Mouse (Mus musculus) left cerebral cortex, postnatal 4 days (tissue): Measurements from ENCODE around the gene Lce3a. TPM values are rescaled to one million over a fixed set of nuclear protein-coding genes. Genes with fewer than 3 reads are reported as not detected.

Experiments used
- DNase-seq: peaks from one replicate; pipeline ENCODE4 v3.0.0-alpha.2; 2022
- intact Hi-C: fragments of 180-260 bp; cut with DNase I; formaldehyde crosslinking; loops from one replicate; pipeline ENCODE4 v1.15.1; 2025
- total RNA-seq, 2 experiments: library from RNA; stranded (reverse); gene quantifications; 2 replicates each; pipeline ENCODE4 v1.2.3; 2021

Lce3a gene
- total RNA-seq: not detected

DNA sequence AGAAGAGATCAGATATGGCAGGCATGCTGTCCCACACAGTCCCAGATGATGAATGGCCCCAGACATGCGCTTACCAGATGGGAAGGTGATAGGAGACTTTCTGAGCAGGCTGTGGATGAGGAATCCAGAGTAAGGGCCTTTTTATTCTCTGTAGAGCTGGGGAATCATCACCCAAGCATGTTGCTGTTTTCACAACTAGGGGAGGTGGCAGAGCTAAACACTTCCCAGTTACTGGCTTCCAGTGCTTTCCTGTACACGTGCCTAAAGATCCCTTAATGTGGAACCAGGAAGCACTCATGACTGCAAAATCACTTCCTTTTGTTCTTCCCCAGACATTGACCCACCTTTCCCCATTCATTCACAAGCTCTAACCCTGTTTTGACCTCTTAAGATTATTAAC, at the start of gene Lce3a:
TSS of gene Lce3a (minus strand) at position 101 of the 400 bp plus-strand sequence.
- intact Hi-C loops: no loop called here
- no peak for DNase-seq

DNA sequence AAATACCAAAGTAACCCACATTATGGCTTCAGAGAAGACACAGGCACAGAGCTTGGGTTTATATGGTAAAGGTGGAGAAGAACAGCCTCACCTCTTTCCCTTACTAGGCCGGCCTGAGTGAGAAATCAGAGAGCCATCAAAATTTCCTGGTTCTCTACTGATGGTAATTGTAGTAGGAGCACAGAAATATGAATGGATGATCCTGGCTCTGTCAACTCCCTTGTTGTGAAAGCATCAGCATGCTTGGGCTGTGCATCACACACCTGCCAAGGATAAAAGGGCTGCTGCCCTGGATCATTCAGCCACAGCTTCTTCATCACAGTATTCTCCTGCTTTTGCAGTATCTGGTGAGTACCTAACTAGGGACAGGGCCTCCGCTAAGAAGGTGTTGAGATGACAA, 40.7 kb upstream of the Lce3a start, which contains the start of gene Lce3e:
TSS of gene Lce3e (plus strand) at position 301 of the 400 bp plus-strand sequence.
- intact Hi-C loops: no loop called here
- no peak for DNase-seq

DNA sequence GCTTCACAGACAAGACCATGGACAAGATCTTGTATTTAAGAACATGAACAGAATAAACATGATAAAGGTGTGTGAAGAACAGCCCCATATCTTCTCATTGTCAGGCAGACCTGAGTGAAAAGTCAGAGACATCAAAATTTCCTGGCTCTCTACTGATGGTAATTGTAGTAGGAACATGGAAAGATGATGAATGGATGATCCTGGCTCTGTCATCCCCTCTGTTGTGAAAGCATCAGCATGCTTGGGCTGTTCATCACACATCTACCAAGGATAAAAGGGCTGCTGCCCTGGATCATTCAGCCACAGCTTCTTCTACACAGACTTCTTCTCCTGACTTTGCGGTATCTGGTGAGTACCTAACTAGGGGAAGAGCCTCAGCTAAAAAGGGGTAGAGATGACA, 31.1 kb upstream of the Lce3a start, which contains the start of gene Lce3d:
TSS of gene Lce3d (plus strand) at position 301 of the 400 bp plus-strand sequence.
- no peak for DNase-seq
- intact Hi-C loops: no loop called here

DNA sequence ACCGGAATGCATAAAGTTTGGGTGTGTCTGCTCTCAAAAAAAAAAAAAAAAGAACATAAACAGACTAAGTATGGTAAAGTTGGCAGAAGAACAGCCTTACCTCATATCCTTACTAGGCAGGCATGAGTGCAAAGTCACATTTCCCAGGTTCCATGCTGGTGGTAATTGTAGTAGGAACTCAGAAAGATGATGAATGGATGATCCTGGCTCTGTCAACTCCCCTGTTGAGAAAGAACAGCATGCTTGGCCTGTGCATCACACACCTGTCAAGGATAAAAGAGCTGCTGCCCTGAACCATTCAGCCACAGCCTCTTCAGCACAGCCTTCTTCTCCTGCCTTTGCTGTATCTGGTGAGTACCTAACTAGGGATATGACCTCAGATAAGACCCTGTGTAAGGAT, 18.2 kb upstream of the Lce3a start, which contains the start of gene Lce3c:
TSS of gene Lce3c (plus strand) at position 301 of the 400 bp plus-strand sequence.
- intact Hi-C loops: no loop called here
- DNase-seq: no peak

DNA sequence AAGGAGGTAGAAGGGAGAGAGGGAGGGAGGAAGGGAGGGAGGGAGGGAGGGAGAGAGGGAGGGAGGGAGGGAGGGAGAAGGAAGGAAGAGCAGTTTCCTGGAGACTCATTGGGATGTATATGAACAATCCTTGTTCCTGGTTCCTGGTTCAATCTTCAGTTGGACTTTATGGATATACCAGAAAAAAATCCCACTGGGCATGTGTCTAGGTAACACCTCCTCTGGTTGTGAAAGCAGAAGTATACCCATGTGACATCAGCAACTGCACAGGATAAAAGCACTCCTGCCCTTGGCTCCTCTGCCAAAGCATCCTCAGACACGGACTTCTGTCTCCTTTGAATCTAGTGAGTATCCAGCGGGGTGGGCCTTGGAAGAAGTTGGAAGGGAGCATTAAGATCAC, 6.6 kb upstream of the Lce3a start, which contains the start of gene Lce3b:
TSS of gene Lce3b (plus strand) at position 301 of the 400 bp plus-strand sequence.
- no peak for DNase-seq
- intact Hi-C loops: no loop called here

DNA sequence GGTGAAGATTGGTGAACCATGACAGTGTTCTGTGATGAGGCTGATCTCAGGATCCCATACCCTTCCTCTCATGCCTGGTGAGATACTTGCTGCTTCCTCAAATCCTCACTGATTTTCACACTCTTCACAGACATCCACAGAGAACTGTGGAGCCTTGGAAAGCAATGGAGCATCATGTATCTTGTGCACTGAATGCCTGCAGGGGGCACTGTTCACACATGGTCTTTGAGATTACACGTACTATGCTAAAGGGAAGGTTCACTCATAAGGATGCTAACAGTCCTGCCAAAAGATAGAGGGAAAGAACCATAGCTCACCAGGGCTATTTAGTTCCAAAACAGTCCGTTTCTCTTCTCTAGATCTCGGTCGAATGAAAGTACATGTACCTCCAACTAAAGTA, 5.7 kb downstream of the Lce3a start:
- peak; percentile 18 for DNase-seq
- intact Hi-C loops: no loop called here

DNA sequence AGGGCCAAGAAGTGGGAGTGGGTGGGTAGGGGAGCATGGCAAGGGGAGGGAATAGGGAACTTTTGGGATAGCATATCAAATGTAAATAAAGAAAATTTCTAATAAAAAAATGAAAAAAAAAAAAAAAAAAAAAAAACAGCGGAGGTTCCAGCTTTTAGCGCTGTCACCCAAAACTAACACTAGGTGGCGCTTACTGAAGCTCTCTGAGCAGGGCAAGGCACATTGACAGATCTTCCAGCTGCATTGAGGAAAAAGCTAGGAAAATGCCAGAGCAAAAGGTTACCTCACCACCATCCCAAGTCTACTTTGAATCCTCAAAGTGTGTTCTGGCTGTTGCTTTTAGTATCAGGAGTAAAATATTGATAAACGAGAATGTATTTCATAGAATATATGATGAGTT, 18.5 kb downstream of the Lce3a start:
- intact Hi-C loops: loop anchor here (10.0 kb wide), 1 partner anchor 127 kb away; no protein-coding TSS in a partner anchor
- peak; percentile 23 for DNase-seq

DNA sequence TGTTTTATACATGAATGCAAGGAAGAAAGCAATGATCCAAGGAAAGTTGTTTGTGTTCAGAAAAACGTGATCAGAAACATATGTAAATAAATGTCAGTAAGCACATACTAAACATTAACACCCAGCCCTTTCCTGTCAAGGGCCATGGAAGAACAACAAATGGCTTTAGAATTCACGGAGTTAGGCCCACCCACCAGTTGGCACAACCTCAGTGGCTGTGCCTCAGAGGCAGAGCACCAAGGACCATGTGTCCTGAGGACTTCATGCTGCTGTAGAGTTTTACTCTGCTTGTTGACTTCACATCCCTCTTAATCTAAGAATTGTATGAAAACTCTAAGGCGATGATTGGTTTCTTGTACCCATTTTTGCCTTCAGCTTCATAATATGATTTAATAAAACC, 20.8 kb downstream of the Lce3a start:
- intact Hi-C loops: loop anchor here (10.0 kb wide), 1 partner anchor 130 kb away; no protein-coding TSS in a partner anchor
- no peak for DNase-seq

DNA sequence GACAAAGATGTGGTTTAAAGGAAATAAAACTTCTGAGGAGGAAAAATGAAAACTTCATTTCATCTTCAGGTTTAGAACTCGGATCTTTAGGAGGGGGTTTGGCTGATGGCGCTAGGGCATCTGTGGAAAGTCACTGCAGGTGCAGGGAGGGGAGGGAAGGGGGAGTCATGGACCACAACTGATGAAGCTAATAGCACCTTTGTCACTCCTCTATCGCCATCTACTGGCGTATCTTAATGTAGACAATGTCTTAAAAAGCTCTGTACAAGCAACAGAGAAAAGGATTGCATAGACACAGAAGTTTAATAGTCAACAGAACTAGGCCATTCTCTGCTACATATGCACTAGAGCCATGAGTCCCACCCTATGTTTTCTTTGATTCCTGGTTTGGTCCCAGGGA, 22.4 kb downstream of the Lce3a start:
- intact Hi-C loops: loop anchor here (10.0 kb wide), 1 partner anchor 131 kb away; no protein-coding TSS in a partner anchor
- DNase-seq: peak; percentile 7

DNA sequence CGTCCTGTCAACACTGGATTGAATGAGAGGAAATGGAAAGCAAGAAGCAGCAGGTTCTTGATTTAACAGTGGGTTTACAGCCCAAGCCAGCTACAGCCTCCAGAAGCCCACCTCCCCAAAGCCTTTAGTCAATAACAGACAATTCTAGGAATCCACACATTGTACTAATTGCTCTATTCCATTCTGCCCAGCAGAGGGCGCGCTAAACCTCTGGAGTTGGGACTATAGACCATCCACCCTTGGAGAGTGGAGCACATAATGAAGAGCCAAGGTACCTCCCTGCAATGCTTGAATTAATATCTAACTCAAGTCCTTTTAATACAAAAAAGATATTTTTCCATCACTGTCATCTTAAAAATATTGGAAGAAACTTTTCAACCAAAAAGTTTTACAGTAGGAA, 23.0 kb downstream of the Lce3a start:
- intact Hi-C loops: loop anchor here (10.0 kb wide), 1 partner anchor 132 kb away; no protein-coding TSS in a partner anchor
- peak; percentile 19 for DNase-seq

DNA sequence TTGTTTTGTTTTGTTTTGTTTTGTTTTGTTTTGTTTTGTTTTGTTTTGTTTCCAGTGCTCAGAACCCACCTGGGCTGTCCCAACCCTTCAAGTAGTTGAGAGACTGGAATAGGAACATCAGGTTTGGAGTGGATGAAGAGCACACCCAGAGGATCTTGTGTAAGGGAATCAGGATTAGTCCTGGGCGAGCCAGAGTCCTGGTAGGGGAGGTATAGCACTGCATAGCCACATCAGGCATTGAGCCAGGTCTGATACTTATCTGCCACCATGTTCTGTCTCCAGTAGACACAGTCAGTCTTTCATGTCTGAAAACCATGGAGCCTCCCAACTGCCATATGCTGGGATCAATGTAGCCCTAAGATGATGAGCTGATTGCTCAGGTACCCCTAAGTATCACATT, 31.5 kb downstream of the Lce3a start:
- intact Hi-C loops: loop anchor here (10.0 kb wide), 1 partner anchor 740 kb away; no protein-coding TSS in a partner anchor
- no peak for DNase-seq

DNA sequence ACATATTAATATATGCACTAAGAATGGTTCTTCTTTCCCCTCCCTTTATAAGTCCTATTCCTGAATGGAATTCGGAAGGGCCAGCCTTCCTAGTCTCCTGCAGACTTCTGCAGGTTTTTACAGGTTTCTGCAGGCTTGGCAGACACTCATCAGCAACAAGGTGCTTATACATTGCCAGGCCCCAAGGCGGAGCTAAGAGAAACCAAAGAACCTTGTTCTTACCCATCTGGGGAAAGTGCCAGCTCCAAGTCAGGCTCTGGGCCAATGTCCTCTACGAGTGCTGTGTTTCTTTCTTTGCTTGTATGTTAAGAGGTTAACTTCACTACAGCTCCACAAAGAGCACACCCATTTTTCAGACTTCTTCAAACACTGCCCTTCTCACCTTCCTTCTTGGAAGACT, 32.0 kb downstream of the Lce3a start:
- no peak for DNase-seq
- intact Hi-C loops: loop anchor here (10.0 kb wide), 1 partner anchor 739 kb away; no protein-coding TSS in a partner anchor

Other genes starting within 250 kb of the Lce3a start
- not detected for gene Lce1c, start 247.0 kb downstream of the Lce3a start, total RNA-seq
- gene Lce1d, start 239.0 kb downstream of the Lce3a start, total RNA-seq: not detected
- gene Lce1e, start 217.2 kb downstream of the Lce3a start, total RNA-seq: not detected
- gene Lce1f, start 205.9 kb downstream of the Lce3a start, total RNA-seq: not detected
- gene Gm38119, start 187.1 kb downstream of the Lce3a start, total RNA-seq: not detected
- not detected for gene Lce1g, start 173.9 kb downstream of the Lce3a start, total RNA-seq
- not detected for gene Lce1h, start 161.2 kb downstream of the Lce3a start, total RNA-seq
- not detected for gene Lce1i, start 147.3 kb downstream of the Lce3a start, total RNA-seq
- not detected for gene Lce1j, start 135.7 kb downstream of the Lce3a start, total RNA-seq
- gene Lce1k, start 118.3 kb downstream of the Lce3a start, total RNA-seq: not detected
- not detected for gene Kprp, start 99.0 kb downstream of the Lce3a start, total RNA-seq
- gene Lce1l, start 74.9 kb downstream of the Lce3a start, total RNA-seq: not detected
- gene 2310050C09Rik, start 56.0 kb downstream of the Lce3a start, total RNA-seq: not detected
- gene Lce3b, start 6.7 kb upstream of the Lce3a start, total RNA-seq: not detected
- not detected for gene Lce3c, start 18.3 kb upstream of the Lce3a start, total RNA-seq
- not detected for gene Lce3d, start 31.2 kb upstream of the Lce3a start, total RNA-seq
- not detected for gene Lce3e, start 40.8 kb upstream of the Lce3a start, total RNA-seq
- not detected for gene Lce3f, start 66.0 kb upstream of the Lce3a start, total RNA-seq
- not detected for gene Crct1, start 89.5 kb upstream of the Lce3a start, total RNA-seq
- gene Lce1m, start 92.8 kb upstream of the Lce3a start, total RNA-seq: not detected
- not detected for gene Gm4858, start 142.6 kb upstream of the Lce3a start, total RNA-seq
- gene Crnn, start 218.6 kb upstream of the Lce3a start, total RNA-seq: not detected